Mouse (Mus musculus) embryo, embryonic 11.5 days (tissue): ENCODE data around the gene Kif14.

Source experiments
- DNase-seq: peaks from one replicate; pipeline ENCODE4 v3.0.0-alpha.2; 2012; ENCODE audit warnings: low read depth, low spot score

The Kif14 gene

DNA sequence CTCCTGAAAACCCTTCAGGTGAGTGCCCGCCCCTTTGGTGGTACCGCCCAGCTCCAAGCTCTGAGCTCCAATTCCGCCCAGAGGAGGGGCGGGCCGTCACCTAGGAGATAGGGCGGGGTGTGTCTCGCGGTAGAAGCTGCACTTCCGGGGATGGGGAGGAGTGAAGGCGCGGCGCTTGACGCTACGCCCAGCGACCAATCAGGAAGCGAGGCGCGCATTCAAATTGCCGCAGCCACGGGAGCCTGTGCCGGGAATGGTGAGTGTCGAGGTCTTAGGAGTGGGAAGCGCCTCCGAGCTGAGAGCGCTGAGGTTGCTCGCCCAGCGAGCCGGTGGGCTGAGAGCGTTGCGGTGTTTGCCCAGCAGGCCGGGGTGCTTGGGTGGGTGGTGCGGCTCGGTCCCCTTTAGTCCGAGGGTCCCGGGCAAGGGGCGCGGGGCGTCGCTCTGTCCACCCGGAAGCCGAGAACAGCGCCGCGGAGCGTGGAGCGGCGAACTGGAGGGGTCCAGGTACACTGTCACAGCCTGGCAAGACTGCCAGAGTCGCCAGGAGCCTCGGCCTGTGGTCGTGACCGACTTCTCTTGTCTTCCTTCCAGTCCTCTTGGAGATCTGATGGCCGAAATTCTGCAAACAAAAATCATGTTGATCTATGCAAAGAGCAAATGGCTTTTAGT lies at the start of gene Kif14:
Gene Kif14, plus strand, starts transcription at position 201 of the 669 bp plus-strand sequence.
- DNase-seq, result peak; percentile 92

DNA sequence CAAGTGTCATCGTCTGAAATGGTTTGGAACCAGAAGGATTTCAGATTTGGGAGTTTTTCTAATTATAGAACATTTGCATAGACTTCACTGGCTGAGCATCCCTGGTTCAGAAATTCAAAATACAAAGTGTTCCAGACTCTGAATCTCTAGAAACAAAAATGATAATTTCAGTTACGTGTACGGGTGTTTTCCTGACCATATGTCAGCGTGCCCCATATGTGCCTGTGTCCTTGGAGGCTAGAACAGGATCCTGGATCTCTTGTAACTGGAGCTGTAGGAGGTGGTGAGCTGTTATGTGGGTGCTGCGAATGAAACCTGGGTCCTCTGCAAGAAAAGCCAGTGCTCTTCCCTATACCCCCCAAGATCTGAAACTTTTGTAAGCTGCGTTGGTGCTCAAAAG lies 47.8 kb upstream of the Kif14 start:
- DNase-seq, result no peak

DNA sequence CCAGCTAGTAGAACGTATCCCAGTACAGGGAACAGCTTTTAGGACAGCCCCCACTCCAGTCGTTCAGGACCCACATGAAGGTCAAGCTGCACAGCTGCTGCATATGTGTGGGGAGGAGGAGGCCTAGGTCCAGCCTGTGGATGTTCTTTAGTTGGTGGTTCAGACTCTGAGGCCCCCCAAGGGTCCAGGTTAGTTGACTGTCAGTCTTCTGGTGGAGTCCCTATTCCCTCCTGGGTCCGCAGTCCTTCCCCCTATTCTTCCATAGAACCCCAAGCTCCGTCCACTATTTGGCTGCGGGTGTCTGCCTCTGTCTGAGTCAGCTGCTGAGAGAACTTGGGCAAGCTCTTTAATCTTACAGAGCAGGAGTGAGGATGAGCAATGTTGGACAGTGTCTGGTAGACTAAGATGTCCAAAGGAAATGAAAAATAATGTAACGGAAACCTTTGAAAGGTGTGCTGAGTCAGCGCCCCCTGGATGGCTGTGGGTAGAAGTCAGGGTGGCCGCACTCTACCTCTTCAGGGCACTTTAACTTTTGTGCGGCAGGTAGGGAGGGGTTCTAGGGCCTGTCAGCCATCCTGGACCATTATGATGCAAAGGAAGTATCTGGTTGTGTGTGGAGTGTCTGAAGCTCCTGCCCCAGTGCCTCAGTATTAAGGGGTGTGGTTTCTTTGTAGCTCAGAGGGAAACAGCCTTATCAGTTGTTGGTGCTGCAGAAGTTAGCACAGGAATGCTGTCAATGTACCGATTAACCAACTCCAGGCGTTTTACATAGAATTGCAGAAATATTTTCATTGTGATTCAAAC lies 38.8 kb upstream of the Kif14 start:
- DNase-seq, result no peak

DNA sequence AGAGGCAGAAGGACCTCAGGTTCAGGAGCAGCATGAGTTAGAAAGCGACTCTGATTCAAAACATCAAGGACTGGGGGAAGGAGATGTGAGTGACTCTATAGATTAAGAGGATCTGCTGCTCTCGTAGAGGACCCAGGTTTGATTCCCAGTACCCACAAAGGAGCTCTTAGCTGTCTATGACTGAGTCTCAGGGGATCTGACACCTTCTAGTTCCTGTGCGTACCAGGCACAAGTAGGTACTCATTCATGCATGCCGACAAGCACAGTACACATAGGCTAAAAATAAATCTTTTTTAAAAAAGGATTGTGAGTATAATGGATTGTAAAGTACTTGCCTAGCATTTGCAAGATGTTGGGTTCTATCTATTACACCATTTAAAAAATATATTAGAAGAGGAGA lies 37.2 kb upstream of the Kif14 start:
- no peak for DNase-seq

DNA sequence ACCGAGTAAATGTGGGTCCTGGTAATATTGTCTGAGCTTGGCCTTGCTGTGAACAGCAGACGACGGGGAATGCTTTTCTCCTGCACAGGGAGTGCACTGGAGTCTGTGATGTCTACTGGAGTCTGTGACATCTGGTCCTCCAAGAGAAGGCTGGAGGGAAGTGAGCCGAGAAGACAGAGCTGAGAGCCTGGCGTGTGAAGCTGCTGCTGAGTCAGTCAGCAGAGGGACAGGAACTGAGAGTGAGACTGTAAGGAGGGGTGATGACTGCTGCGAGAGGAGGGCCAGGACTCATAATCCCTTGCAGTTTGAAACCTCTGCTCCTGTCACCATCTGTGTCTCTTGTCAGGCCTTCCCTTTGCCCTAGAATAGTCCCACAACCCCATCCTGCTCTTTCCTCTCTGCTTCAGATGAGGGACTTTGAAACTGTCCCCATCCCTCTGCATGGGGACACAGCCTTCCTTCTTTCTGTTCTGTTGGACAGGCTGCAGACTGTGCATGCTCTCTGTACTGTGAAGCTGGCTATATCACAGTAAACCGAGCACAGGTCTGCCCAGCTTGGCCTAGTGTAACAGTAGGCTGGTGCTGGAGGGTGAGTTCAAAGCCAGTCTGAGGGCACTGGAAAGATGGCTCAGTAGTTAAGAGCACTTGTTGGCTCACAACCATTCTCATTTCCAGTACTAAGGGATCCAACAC lies 35.9 kb upstream of the Kif14 start:
- DNase-seq, result no peak

GRCm38 (mm10) chr1:136440741-136441140 lies 25.4 kb upstream of the Kif14 start:
- DNase-seq, result no peak

DNA sequence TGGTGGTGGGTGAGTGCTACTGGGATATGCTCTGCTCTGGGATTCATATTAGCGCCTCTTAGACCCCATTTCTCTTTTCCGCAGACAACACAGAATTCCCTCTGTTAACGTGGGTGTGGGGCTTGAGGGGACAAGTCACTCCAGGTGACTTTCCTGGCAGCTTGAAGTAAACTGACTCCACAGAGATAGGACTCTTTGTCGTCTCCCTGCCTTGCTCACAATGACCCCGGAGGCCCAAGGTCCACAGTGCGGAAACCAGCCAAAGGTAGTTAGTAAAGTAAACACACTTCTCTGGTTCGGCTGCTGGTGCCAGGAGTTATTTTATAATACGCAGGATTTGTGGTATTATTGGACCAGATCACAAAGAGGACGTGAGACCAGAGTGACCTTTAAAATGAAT lies 23.3 kb upstream of the Kif14 start:
- DNase-seq, result no peak

DNA sequence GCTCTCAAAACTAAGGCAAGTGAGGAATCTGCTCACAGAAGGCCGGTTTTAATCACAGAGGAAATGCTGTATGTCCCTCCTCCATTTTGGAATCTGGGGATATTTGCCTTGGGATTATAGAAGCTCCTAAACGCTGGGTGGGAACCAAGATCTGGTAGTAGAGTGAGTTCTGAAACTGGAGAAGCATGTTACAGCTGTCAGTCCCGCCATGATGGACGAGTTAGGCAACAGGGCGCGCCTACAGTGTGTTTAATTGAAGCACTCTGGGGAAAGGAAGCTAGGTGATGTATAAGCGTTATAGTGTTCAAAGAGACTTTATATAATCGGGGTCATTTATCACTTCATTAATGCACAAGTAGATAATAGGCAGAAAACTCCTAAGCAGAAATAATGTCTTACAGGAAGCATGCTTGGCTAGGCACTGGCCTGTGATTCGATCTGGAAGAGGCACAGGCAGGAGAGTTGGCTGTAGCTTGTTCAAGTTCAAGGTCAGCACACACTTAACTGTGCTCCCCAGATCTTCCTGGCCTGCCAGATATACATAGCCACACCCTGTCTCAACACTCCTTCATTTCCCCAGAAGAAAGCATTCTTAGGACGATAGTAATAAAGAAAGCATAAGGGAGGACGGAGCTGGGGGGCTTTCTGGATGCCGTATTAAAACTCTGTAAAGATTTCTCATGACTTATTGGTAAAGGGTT lies 21.4 kb upstream of the Kif14 start:
- no peak for DNase-seq

DNA sequence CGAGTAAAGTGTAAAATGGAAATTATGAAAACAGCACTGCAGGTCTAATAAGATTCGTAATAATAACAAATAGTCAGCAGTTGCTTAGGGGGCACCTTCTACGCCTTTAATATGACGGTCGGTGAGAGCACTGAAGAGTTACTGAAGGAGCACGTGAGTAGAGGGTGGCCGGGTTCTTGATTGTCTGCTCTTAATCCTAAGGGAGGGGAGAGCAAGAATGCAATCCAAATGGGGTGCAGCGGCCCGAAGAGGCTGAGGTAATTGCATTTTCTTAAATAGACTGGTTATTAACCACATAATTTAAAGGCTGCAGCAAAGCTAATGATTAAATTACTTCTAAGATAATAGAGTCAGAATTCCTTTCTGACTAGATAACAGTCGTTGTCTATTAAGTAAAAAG lies 19.2 kb upstream of the Kif14 start:
- no peak for DNase-seq

GRCm38 (mm10) chr1:136447338-136447737 lies 18.8 kb upstream of the Kif14 start:
- no peak for DNase-seq

- no peak for DNase-seq
These were observed 16.6 kb upstream of the Kif14 start for GRCm38 (mm10) chr1:136449541-136449940.

GRCm38 (mm10) chr1:136450206-136450605 lies 15.9 kb upstream of the Kif14 start:
- no peak for DNase-seq

- DNase-seq, result no peak
These were observed 13.7 kb upstream of the Kif14 start for GRCm38 (mm10) chr1:136452421-136452820.

DNA sequence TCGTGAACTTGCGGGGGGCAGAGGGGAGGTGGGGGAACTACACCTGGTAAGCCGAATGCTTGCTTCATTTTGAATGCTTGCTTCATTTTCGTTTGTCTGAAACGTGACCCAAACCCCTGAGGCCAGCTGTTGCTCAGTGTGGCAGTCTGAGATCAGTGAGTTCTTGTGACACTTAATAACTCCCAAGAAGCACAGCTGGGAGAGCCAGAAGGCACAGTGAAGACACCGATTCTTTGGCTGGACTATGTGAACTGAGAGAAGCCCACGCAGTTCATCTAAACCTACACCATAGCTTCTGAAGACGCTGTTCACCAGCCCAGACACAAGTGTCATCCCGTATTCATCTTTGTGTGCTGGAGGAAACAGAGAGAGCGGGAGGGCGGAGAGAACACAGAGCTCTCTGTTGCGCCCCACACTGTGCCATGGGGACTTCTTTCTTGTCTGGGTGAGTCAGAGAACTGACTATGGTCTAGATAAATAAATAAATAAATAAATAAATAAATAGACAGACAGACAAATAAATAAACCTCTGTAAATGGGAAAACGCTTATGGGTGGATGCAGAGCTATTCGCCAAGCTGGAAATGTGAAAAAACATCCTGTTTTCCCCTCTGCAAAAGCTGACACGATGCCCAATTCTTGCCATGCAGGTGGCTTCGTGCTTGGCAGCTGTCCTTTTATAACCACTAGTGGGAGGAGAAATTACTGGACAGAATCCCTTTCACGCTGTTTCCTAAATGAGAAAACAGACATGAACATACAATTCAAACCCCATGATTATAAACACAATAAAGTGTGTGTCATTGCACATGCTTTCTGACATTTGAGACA lies 10.2 kb upstream of the Kif14 start:
- DNase-seq, result no peak

- no peak for DNase-seq
These were observed 9.4 kb upstream of the Kif14 start for GRCm38 (mm10) chr1:136456741-136457140.

DNA sequence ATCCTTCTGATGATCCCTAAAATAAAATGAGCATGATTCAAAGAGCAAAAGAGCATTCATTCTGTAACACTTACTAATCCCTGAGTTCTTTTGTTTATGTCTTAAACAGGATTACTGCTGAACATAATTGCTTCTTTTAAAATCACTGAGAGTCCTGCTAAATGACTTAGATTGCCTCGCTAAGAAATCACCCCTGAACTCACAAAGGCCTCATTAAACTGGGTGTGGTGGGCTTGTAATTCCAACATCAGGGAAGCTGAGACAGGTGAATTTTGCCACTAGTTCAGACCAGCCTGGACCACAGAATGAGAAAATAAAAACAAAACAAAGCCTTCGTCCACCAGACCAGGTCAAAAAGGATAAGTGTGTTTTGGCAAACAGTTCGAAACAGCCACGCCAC lies 8.7 kb upstream of the Kif14 start:
- DNase-seq, result no peak

DNA sequence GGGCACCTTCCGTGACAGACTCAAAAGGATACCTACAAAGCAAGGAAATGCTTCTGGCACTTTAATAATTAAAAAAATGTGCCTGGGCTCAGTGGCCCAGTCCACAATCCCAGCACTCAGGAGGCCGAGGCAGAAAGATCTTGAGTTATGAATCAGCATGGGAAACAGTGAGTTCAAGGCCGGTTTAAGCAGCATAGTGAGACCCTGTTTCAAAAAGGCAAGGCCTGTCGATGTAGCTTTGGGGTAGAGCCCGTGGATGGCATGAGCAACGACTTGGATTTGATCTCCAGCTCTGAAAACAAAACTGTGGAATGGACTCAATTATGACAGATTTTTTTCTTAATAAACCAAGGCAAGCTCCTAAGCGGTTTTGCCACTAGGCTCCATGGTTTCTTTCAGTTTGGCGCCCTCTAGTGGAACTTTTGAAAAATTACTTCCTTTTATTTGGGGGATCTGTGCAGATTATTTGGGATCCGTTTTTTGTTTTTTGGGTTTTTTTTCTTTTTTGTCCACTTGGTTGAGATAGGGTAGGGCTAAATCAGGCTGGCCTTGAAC lies 7.4 kb upstream of the Kif14 start:
- peak; percentile 57 for DNase-seq

DNA sequence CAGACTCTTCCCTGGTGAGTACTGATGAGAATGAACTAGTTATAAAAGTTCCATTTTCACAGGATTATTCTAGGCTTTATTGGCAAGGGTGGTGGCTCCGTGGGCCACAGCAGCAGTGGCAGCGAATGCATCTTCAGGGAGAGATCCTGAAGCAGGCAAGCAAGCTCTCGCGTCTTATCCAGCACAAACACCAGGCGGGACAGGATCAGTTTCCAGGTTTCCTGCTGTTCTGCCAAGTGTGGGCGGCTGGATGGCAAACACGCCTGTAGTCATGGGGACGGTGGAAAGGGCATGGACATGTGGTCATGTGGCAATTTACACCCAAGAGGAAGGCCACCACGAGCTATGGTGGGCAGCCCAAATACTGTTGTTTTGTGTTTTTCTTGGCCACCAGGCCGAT lies 3.7 kb upstream of the Kif14 start:
- no peak for DNase-seq

GRCm38 (mm10) chr1:136465168-136465567 lies 975 bp upstream of the Kif14 start:
- no peak for DNase-seq

GRCm38 (mm10) chr1:136469408-136469807 lies 3.3 kb downstream of the Kif14 start:
- DNase-seq, result no peak

- no peak for DNase-seq
These were observed 4.3 kb downstream of the Kif14 start for GRCm38 (mm10) chr1:136470471-136470870.
